Comparison of ENCODE assay signal across 8 mouse cellular contexts in genomic region chr6:149311044-149311443, GRCm38 (mm10). TPM values are rescaled to one million over a fixed set of nuclear protein-coding genes. Genes with fewer than 3 reads are reported as not detected.
DNase-seq lines count a peak whose midpoint lies in the region; ATAC-seq and TF ChIP-seq lines count a peak whose summit lies in the region.

No protein-coding gene starts in this region.

- H3K36me3 ChIP-seq in lung, embryonic 14.5 days (ENCODE audit: insufficient read depth): peaks cover 31% of the 10 kb centered on the region
- peaks cover 48% of the 10 kb centered on the region for H3K36me3 ChIP-seq in limb, embryonic 10.5 days
- H3K36me3 ChIP-seq in neural tube, embryonic 13.5 days: peaks cover 39% of the 10 kb centered on the region

- no peaks in the 10 kb centered on the region for H3K9me3 ChIP-seq in lung, embryonic 14.5 days (ENCODE audit: low read depth, low read length)
- H3K9me3 ChIP-seq in limb, embryonic 10.5 days (replicated peaks): no peaks in the 10 kb centered on the region
- no peaks in the 10 kb centered on the region for H3K9me3 ChIP-seq in neural tube, embryonic 13.5 days

- no peak overlapping the region for H3K27ac ChIP-seq in lung, embryonic 14.5 days (ENCODE audit: low read depth)
- no peak overlapping the region for H3K27ac ChIP-seq in embryonic fibroblast, embryonic 13.5 days (ENCODE audit: insufficient read depth, low read length)
- no peak overlapping the region for H3K27ac ChIP-seq in limb, embryonic 10.5 days
- no peak overlapping the region for H3K27ac ChIP-seq in neural tube, embryonic 13.5 days (replicated peaks)

- DNase-seq in lung, embryonic 14.5 days: no peak
- no peak for DNase-seq in lung, postnatal 4 days
- no peak for DNase-seq in limb, embryonic 10.5 days (ENCODE audit: low spot score)
- no peak for DNase-seq in spleen, postnatal 10 days (ENCODE audit: low spot score in 2 of 2)
- DNase-seq in urinary bladder, postnatal 4 days (ENCODE audit: low spot score in 2 of 2): no peak

- no peak for ATAC-seq in lung, embryonic 14.5 days (ENCODE audit: insufficient read depth)
- no peak for ATAC-seq in neural tube, embryonic 13.5 days (ENCODE audit: low read depth)
- no peak for ATAC-seq in granulocyte monocyte progenitor cell, adult 5-6 weeks (replicated peaks; ENCODE audit: poor library complexity, severe bottlenecking)

- WGBS in lung, embryonic 14.5 days: 73% methylated on average over 2 of the region's 2 CpGs
- WGBS in limb, embryonic 10.5 days: 89% methylated on average over 2 of the region's 2 CpGs
- 74% methylated on average over 2 of the region's 2 CpGs for WGBS in neural tube, embryonic 13.5 days

- no peak for TF ChIP-seq CTCF in lung, embryonic 14.5 days (IDR thresholded peaks at IDR 0.05; ENCODE audit: low read depth)
- TF ChIP-seq CTCF in embryonic fibroblast, embryonic 13.5 days (IDR thresholded peaks at IDR 0.05; ENCODE audit: borderline replicate concordance, insufficient read depth, low read length): no peak

- H3K27me3 ChIP-seq in lung, embryonic 14.5 days (ENCODE audit: insufficient read depth, low read length): no peaks in the 10 kb centered on the region
- H3K27me3 ChIP-seq in limb, embryonic 10.5 days (ENCODE audit: low read depth, poor library complexity, severe bottlenecking): no peaks in the 10 kb centered on the region
- no peaks in the 10 kb centered on the region for H3K27me3 ChIP-seq in neural tube, embryonic 13.5 days

- TF ChIP-seq POLR2A in embryonic fibroblast, embryonic 13.5 days (IDR thresholded peaks at IDR 0.05; ENCODE audit: low read depth, low read length): no peak

- H3K4me1 ChIP-seq in lung, embryonic 14.5 days (ENCODE audit: insufficient read depth): peaks cover 4% of the 10 kb centered on the region; the same call in 1 of the 2 replicates
- H3K4me1 ChIP-seq in embryonic fibroblast, embryonic 13.5 days (ENCODE audit: control insufficient read depth, insufficient read depth, low read length): no peaks in the 10 kb centered on the region
- peaks cover 9% of the 10 kb centered on the region for H3K4me1 ChIP-seq in limb, embryonic 10.5 days
- peaks cover 32% of the 10 kb centered on the region for H3K4me1 ChIP-seq in neural tube, embryonic 13.5 days (replicated peaks)

- H3K4me3 ChIP-seq in lung, embryonic 14.5 days (ENCODE audit: low read depth, low read length): peak overlapping the region; percentile 75
- peak overlapping the region; percentile 33 for H3K4me3 ChIP-seq in embryonic fibroblast, embryonic 13.5 days (ENCODE audit: insufficient read depth, low read length)
- peak overlapping the region; percentile 76; the same call in 1 of the 2 replicates for H3K4me3 ChIP-seq in limb, embryonic 10.5 days
- H3K4me3 ChIP-seq in neural tube, embryonic 13.5 days: peak overlapping the region; percentile 84

- 0 out of 2 replicates have a peak overlapping the region, but pooled peaks have one; percentile 85 for H3K9ac ChIP-seq in lung, embryonic 14.5 days
- H3K9ac ChIP-seq in neural tube, embryonic 13.5 days: 0 out of 2 replicates have a peak overlapping the region, but pooled peaks have one; percentile 96

- H3K4me2 ChIP-seq in lung, embryonic 14.5 days: peak overlapping the region; percentile 70
- peak overlapping the region; percentile 69 for H3K4me2 ChIP-seq in neural tube, embryonic 13.5 days

RNA-seq across cellular contexts. Expression of gene Resf1, which starts 1.8 kb away (rescaled TPM):
- 48.0 and 50.5 TPM in 2 replicates for polyA plus RNA-seq in lung, embryonic 14.5 days (2014; fragmentation: Nextera tagmentation; extraction: Ambion mirVana)
- polyA plus RNA-seq in embryonic fibroblast, embryonic 13.5 days (2011; ENCODE audit: insufficient read length, low read depth, missing spikeins): 39.7 and 42.8 TPM in 2 replicates
- 51.8 and 61.6 TPM in 2 replicates for polyA plus RNA-seq in limb, embryonic 10.5 days (2016; fragmentation: Nextera tagmentation; extraction: Ambion mirVana)
- 31.5 and 34.6 TPM in 2 replicates for polyA plus RNA-seq in neural tube, embryonic 13.5 days (2015; fragmentation: Nextera tagmentation; extraction: Ambion mirVana)
- total RNA-seq in granulocyte monocyte progenitor cell, adult 5-6 weeks (2014; fragmentation: Nextera tagmentation): 26.0 and 26.5 TPM in 2 replicates
- 29.9 and 47.7 TPM in 2 replicates for total RNA-seq in granulocyte monocyte progenitor cell, adult 5-6 weeks (2017)

Comparison
In these comparisons a context has a peak if more than half of its experiments do, and no peak if none do; other contexts are left out.
1. H3K4me3 ChIP-seq: peak in every context shown above with its lines; median percentile 84 in neural tube, embryonic 13.5 days; 76 in limb, embryonic 10.5 days; 75 in lung, embryonic 14.5 days; 33 in embryonic fibroblast, embryonic 13.5 days.